Mouse (Mus musculus) lung, postnatal 0 days (tissue): ENCODE measurements around the gene Cysrt1.

Experiments
- CTCF ChIP-seq: IDR thresholded peaks from 2 replicates; pipeline ENCODE4 v1.5.1; 2016; ENCODE audit warnings: antibody characterized with exemption, mild to moderate bottlenecking
- EP300 ChIP-seq: IDR thresholded peaks from 2 replicates; pipeline ENCODE4 v1.6.1; 2016; ENCODE audit warnings: antibody characterized with exemption, mild to moderate bottlenecking, control low read depth

DNA sequence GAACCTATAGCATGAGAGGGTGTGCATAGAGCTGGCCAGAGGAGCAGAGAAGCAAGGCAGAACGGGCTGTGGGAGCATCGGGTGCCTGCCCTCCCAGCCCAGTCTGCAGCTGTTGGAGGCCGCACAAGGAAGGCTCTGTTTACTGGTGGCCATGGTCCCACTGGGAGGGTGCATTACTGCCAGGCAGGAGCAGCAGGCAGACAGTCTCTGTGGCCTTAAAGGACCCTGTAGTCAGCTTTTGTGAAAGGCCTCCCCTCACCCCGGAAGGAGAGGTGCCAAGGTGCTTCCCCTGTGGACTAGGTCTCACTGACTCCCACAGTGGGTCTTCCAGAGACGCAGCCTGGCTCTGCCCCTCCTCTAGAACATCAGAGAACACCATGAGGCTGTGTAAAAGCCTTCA lies 15.4 kb downstream of the Cysrt1 start:
- TF ChIP-seq CTCF (no peak), EP300 (no peak)
